Mouse (Mus musculus) stomach, embryonic 16.5 days (tissue): Measurements from ENCODE around the gene Yipf4. TPM values are rescaled to one million over a fixed set of nuclear protein-coding genes. Genes with fewer than 3 reads are reported as not detected.

Experiments
- ATAC-seq: fragments of 200-750 bp; cut with Nextera tagmentation; 2 replicates; pipeline ENCODE4 v1.8.0; 2017; ENCODE audit warnings: moderate number of reproducible peaks, moderate TSS enrichment; ENCODE audit not compliant: insufficient read depth, low FRiP score
- H3K27ac ChIP-seq: fragments of 300-500 bp; sonication (generic); 2 replicates; pipeline ENCODE4 v1.5.1; 2014; ENCODE audit warnings: low read length
- H3K27me3 ChIP-seq: fragments of 300-500 bp; sonication (generic); 2 replicates; pipeline ENCODE4 v1.6.1; 2014; ENCODE audit warnings: low read length, control low read depth, mixed read lengths; ENCODE audit not compliant: control insufficient read depth, insufficient read depth
- H3K36me3 ChIP-seq: fragments of 300-500 bp; sonication (generic); 2 replicates; pipeline ENCODE4 v1.6.1; 2014; ENCODE audit warnings: low read length; ENCODE audit not compliant: control insufficient read depth, insufficient read depth
- H3K4me1 ChIP-seq: fragments of 300-500 bp; sonication (generic); 2 replicates; pipeline ENCODE4 v1.6.1; 2014; ENCODE audit warnings: low read length, control low read depth, mixed read lengths; ENCODE audit not compliant: control insufficient read depth, insufficient read depth
- H3K4me2 ChIP-seq: fragments of 300-500 bp; sonication (generic); 2 replicates; pipeline ENCODE4 v1.6.1; 2014; ENCODE audit warnings: low read depth, low read length, mixed read lengths
- H3K4me3 ChIP-seq: fragments of 300-500 bp; sonication (generic); replicated peaks from 2 replicates; pipeline ENCODE4 v1.5.1; 2014; ENCODE audit warnings: mild to moderate bottlenecking, low read length
- H3K9ac ChIP-seq: fragments of 300-500 bp; sonication (generic); 2 replicates; pipeline ENCODE4 v1.6.1; 2014; ENCODE audit warnings: low read length
- H3K9me3 ChIP-seq: fragments of 300-500 bp; sonication (generic); replicated peaks from 2 replicates; pipeline ENCODE4 v1.6.1; 2016; ENCODE audit warnings: low read length, control low read depth; ENCODE audit not compliant: control insufficient read depth
- WGBS: fragments of 180-500 bp; shearing (Covaris S2); extraction: QIAGEN DNeasy Blood & Tissue Kit; methylation state at CpG from one replicate; pipeline ENCODE4 v1.1.7; 2014; 5-methylcytosine and 5-hydroxymethylcytosine counted together
- polyA plus RNA-seq: library from polyadenylated mRNA; unstranded; fragments of >200 nt; fragmentation: Nextera tagmentation; extraction: Ambion mirVana; gene quantifications from 2 replicates; pipeline ENCODE4 v1.2.1, GENCODE M21; 2015

The Yipf4 gene
- polyA plus RNA-seq, 1 experiment from 2014 or later: 62.3 TPM

- Histone ChIP-seq H3K9me3 (no peaks in the 10 kb centered on the region), H3K27me3 (no peaks in the 10 kb centered on the region), H3K4me3 (peak overlapping the region; percentile 97), H3K9ac (peak overlapping the region; percentile 91), H3K27ac (peak overlapping the region; percentile 99), H3K4me1 (peaks cover 17% of the 10 kb centered on the region), H3K36me3 (no peaks in the 10 kb centered on the region), H3K4me2 (peak overlapping the region; percentile 81)
- 11% methylated on average over 3 of the region's 3 CpGs for WGBS
- no peak for ATAC-seq
These were observed 40.2 kb downstream of the Yipf4 start for GRCm38 (mm10) chr17:74529533-74529824.

GRCm38 (mm10) chr17:74534971-74535370, 45.7 kb downstream of the Yipf4 start:
- no peak overlapping the region for H3K4me2 ChIP-seq
- H3K9me3 ChIP-seq: no peaks in the 10 kb centered on the region
- 93% methylated on average over 4 of the region's 4 CpGs for WGBS

GRCm38 (mm10) chr17:74537526-74537925, 48.2 kb downstream of the Yipf4 start:
- Histone ChIP-seq H3K27ac (no peak overlapping the region), H3K36me3 (no peaks in the 10 kb centered on the region), H3K4me1 (no peaks in the 10 kb centered on the region), H3K4me2 (no peak overlapping the region), H3K9me3 (no peaks in the 10 kb centered on the region), H3K27me3 (no peaks in the 10 kb centered on the region), H3K9ac (no peak overlapping the region), H3K4me3 (no peak overlapping the region)
- WGBS: 64% methylated on average over 1 of the region's 1 CpGs
- no peak for ATAC-seq

More at GRCm38 (mm10) chr17:74534971-74535370, 45.7 kb downstream of the Yipf4 start:
- Histone ChIP-seq H3K27ac (no peak overlapping the region), H3K27me3 (no peaks in the 10 kb centered on the region), H3K4me1 (peaks cover 7% of the 10 kb centered on the region), H3K4me3 (no peak overlapping the region), H3K9ac (no peak overlapping the region), H3K36me3 (no peaks in the 10 kb centered on the region)
- no peak for ATAC-seq

GRCm38 (mm10) chr17:74543615-74544014, 54.3 kb downstream of the Yipf4 start:
- WGBS: 90% methylated on average over 2 of the region's 2 CpGs
- no peak for ATAC-seq

More at GRCm38 (mm10) chr17:74543615-74544014, 54.3 kb downstream of the Yipf4 start:
- no peaks in the 10 kb centered on the region for H3K27me3 ChIP-seq
- H3K36me3 ChIP-seq: peaks cover 8% of the 10 kb centered on the region; the same call in 1 of the 2 replicates
- H3K27ac ChIP-seq: no peak overlapping the region
- H3K9me3 ChIP-seq: no peaks in the 10 kb centered on the region
- H3K4me2 ChIP-seq: no peak overlapping the region
- H3K9ac ChIP-seq: no peak overlapping the region
- no peak overlapping the region for H3K4me3 ChIP-seq
- H3K4me1 ChIP-seq: no peaks in the 10 kb centered on the region

Other genes starting within 250 kb of the Yipf4 start
- 82.7 and 87.5 TPM in 2 replicates for gene Memo1, start 194.0 kb upstream of the Yipf4 start, polyA plus RNA-seq
- gene Dpy30, start 165.5 kb upstream of the Yipf4 start, polyA plus RNA-seq: 207 and 212 TPM in 2 replicates
- 11.3 and 11.7 TPM in 2 replicates for gene Spast, start 150.5 kb upstream of the Yipf4 start, polyA plus RNA-seq
- 37.7 and 42.5 TPM in 2 replicates for gene Slc30a6, start 93.9 kb upstream of the Yipf4 start, polyA plus RNA-seq
- 3.2 and 3.8 TPM in 2 replicates for gene Nlrc4, start 30.4 kb upstream of the Yipf4 start, polyA plus RNA-seq
- 73.9 and 90.2 TPM in 2 replicates for gene Birc6, start 38.8 kb downstream of the Yipf4 start, polyA plus RNA-seq
- gene Ttc27, start 228.2 kb downstream of the Yipf4 start, polyA plus RNA-seq: 19.7 and 20.4 TPM in 2 replicates